Mouse (Mus musculus) thymus, postnatal 0 days (tissue): ENCODE measurements around the gene Tigar. TPM values are rescaled to one million over a fixed set of nuclear protein-coding genes. Genes with fewer than 3 reads are reported as not detected.
A peak's percentile ranks its signal among the peaks of the same experiment; 100 is the strongest.

Experiments used
- DNase-seq: peaks from one replicate; pipeline ENCODE4 v3.0.0-alpha.2; 2015; ENCODE audit warnings: low spot score
- polyA plus RNA-seq: library from polyadenylated mRNA; unstranded; fragments of >200 nt; fragmentation: Nextera tagmentation; extraction: Ambion mirVana; gene quantifications from 2 replicates; pipeline ENCODE4 v1.2.1, GENCODE M21; 2015

The Tigar gene
- polyA plus RNA-seq: 3.0 and 3.2 TPM in 2 replicates

GRCm38 (mm10) chr6:127109402-127109930, at the start of gene Tigar:
Gene Tigar (minus strand): TSS chr6:127109557.
- DNase-seq: peak; percentile 94

GRCm38 (mm10) chr6:127157321-127157720, 48.0 kb upstream of the Tigar start:
- DNase-seq: no peak

GRCm38 (mm10) chr6:127155468-127155867, 46.1 kb upstream of the Tigar start:
- peak; percentile 41 for DNase-seq

- DNase-seq: peak; percentile 69
Measured at GRCm38 (mm10) chr6:127154708-127155268, 45.4 kb upstream of the Tigar start.

GRCm38 (mm10) chr6:127153972-127154707, 44.8 kb upstream of the Tigar start:
- DNase-seq: no peak

GRCm38 (mm10) chr6:127153296-127153800, 44.0 kb upstream of the Tigar start:
- no peak for DNase-seq

- DNase-seq: peak; percentile 78
Measured at GRCm38 (mm10) chr6:127152106-127152951, 43.0 kb upstream of the Tigar start, which contains the start of gene Ccnd2. Gene Ccnd2 (minus strand): TSS chr6:127152193.

- DNase-seq: peak; percentile 47
Measured at GRCm38 (mm10) chr6:127151565-127152105, 42.3 kb upstream of the Tigar start.

- peak; percentile 45 for DNase-seq
Measured at GRCm38 (mm10) chr6:127150663-127151564, 41.6 kb upstream of the Tigar start.

- DNase-seq: no peak
Measured at GRCm38 (mm10) chr6:127149944-127150662, 40.7 kb upstream of the Tigar start.

- peak; percentile 43 for DNase-seq
Measured at GRCm38 (mm10) chr6:127149303-127149943, 40.1 kb upstream of the Tigar start.

- DNase-seq: no peak
Measured at GRCm38 (mm10) chr6:127148526-127149302, 39.4 kb upstream of the Tigar start.

- DNase-seq: peak; percentile 86
Measured at GRCm38 (mm10) chr6:127147665-127148064, 38.3 kb upstream of the Tigar start.

GRCm38 (mm10) chr6:127146322-127146947, 37.1 kb upstream of the Tigar start:
- no peak for DNase-seq

GRCm38 (mm10) chr6:127145464-127146190, 36.3 kb upstream of the Tigar start:
- DNase-seq: no peak

- DNase-seq: no peak
Measured at GRCm38 (mm10) chr6:127143576-127144288, 34.4 kb upstream of the Tigar start.
